Mouse (Mus musculus): Measurements from ENCODE around the gene Tnf. TPM values are rescaled to one million over a fixed set of nuclear protein-coding genes. Genes with fewer than 3 reads are reported as not detected.

Gene Tnf
- polyA plus RNA-seq, 1 experiment from 2014 or later = 0.48 TPM

- no peak for ATAC-seq (ENCODE audit: low read depth)
- peaks cover 49% of the 10 kb centered on the region for H3K27me3 ChIP-seq (ENCODE audit: control insufficient read depth, insufficient read depth, low read depth, low read length)
- no peaks in the 10 kb centered on the region for H3K9me3 ChIP-seq (replicated peaks; ENCODE audit: control insufficient read depth, low read length)
- no peaks in the 10 kb centered on the region for H3K36me3 ChIP-seq (ENCODE audit: control insufficient read depth, insufficient read depth)
- no peak overlapping the region for H3K27ac ChIP-seq (ENCODE audit: low read length)
- H3K4me2 ChIP-seq (ENCODE audit: low read depth, low read length) = no peak overlapping the region
- no peak overlapping the region for H3K9ac ChIP-seq (ENCODE audit: low read depth, low read length)
- 26% methylated on average over 6 of the region's 6 CpGs for WGBS (ENCODE audit: insufficient replicate concordance)
- H3K4me3 ChIP-seq (ENCODE audit: low read depth, low read length) = no peak overlapping the region
- peaks cover 9% of the 10 kb centered on the region for H3K4me1 ChIP-seq (ENCODE audit: control insufficient read depth, low read depth, low read length)
Observed at GRCm38 (mm10) chr17:35197126-35197525, 4.7 kb downstream of the Tnf start.

DNA sequence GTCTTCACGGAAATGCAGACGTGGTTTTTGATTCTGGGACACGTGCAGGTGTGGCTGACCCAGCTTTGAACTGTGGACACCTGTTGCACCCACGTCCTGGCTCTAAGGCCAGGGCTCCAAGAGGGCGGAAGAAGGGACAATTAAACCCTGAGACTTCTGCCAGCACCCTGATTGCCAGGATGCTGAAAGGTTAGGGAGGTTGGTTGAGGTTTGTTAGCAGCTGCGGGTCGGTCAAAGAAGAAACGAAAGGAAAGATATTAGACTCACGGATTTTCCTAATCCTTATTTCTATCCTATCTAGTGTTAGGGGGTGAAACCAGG lies 5.5 kb downstream of the Tnf start:
- Histone ChIP-seq H3K4me2 (ENCODE audit: low read depth, low read length) (peak overlapping the region; percentile 76), H3K9me3 (replicated peaks; ENCODE audit: control insufficient read depth, low read length) (no peaks in the 10 kb centered on the region), H3K36me3 (ENCODE audit: control insufficient read depth, insufficient read depth) (no peaks in the 10 kb centered on the region), H3K27ac (ENCODE audit: low read length) (no peak overlapping the region), H3K9ac (ENCODE audit: low read depth, low read length) (peak overlapping the region; percentile 55; the same call in 1 of the 2 replicates), H3K27me3 (ENCODE audit: control insufficient read depth, insufficient read depth, low read depth, low read length) (peaks cover 41% of the 10 kb centered on the region), H3K4me1 (ENCODE audit: control insufficient read depth, low read depth, low read length) (peaks cover 9% of the 10 kb centered on the region), H3K4me3 (ENCODE audit: low read depth, low read length) (peak overlapping the region; percentile 55)
- 31% methylated on average over 9 of the region's 9 CpGs for WGBS (ENCODE audit: insufficient replicate concordance)
- 0 out of 2 replicates have a peak, but pooled peaks have one; percentile 4 for ATAC-seq (ENCODE audit: low read depth)

DNA sequence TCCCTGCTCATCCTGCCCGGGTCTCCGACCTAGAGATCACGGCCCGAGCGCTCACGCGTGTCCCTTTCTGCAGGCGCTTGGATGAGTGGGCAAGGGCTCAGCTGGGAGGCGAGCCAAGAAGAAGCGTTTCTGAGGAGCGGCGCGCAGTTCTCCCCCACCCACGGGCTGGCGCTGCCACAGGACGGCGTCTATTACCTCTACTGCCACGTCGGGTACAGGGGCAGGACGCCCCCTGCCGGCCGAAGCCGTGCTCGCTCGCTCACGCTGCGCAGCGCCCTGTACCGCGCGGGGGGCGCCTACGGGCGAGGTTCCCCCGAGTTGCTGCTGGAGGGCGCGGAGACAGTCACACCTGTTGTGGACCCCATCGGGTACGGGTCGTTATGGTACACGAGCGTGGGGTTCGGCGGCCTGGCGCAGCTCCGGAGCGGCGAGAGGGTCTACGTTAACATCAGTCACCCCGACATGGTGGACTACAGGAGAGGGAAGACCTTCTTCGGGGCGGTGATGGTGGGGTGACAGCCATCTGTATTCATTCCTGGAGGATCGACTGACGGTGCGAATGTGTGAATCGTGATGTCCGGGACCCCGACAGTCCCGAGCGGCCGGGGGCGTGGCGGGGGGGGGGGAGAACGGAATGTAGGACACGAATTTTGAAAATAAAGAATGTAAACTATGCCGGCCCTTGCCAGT lies 6.0 kb downstream of the Tnf start:
- H3K27me3 ChIP-seq (ENCODE audit: control insufficient read depth, insufficient read depth, low read depth, low read length) = peaks cover 36% of the 10 kb centered on the region

GRCm38 (mm10) chr17:35194844-35195630 lies 6.8 kb downstream of the Tnf start:
- ATAC-seq (ENCODE audit: low read depth) = peak; percentile 10; the same call in 1 of the 2 replicates
- Histone ChIP-seq H3K9ac (ENCODE audit: low read depth, low read length) (peak overlapping the region; percentile 55), H3K4me1 (ENCODE audit: control insufficient read depth, low read depth, low read length) (peaks cover 11% of the 10 kb centered on the region), H3K27ac (ENCODE audit: low read length) (peak overlapping the region; percentile 24; the same call in 1 of the 2 replicates), H3K4me2 (ENCODE audit: low read depth, low read length) (peak overlapping the region; percentile 76), H3K4me3 (ENCODE audit: low read depth, low read length) (peak overlapping the region; percentile 55), H3K9me3 (replicated peaks; ENCODE audit: control insufficient read depth, low read length) (no peaks in the 10 kb centered on the region), H3K27me3 (ENCODE audit: control insufficient read depth, insufficient read depth, low read depth, low read length) (peaks cover 31% of the 10 kb centered on the region), H3K36me3 (ENCODE audit: control insufficient read depth, insufficient read depth) (no peaks in the 10 kb centered on the region)
- 35% methylated on average over 18 of the region's 19 CpGs for WGBS (ENCODE audit: insufficient replicate concordance)

More for the DNA sequence above, 6.0 kb downstream of the Tnf start:
- peak; percentile 75 for ATAC-seq (ENCODE audit: low read depth)
- Histone ChIP-seq H3K4me3 (ENCODE audit: low read depth, low read length) (peak overlapping the region; percentile 55), H3K27ac (ENCODE audit: low read length) (peak overlapping the region; percentile 24; the same call in 1 of the 2 replicates), H3K9me3 (replicated peaks; ENCODE audit: control insufficient read depth, low read length) (no peaks in the 10 kb centered on the region), H3K36me3 (ENCODE audit: control insufficient read depth, insufficient read depth) (no peaks in the 10 kb centered on the region), H3K4me1 (ENCODE audit: control insufficient read depth, low read depth, low read length) (peaks cover 9% of the 10 kb centered on the region), H3K9ac (ENCODE audit: low read depth, low read length) (peak overlapping the region; percentile 55), H3K4me2 (ENCODE audit: low read depth, low read length) (peak overlapping the region; percentile 76)
- under 1% methylated on average over 66 of the region's 66 CpGs for WGBS (ENCODE audit: insufficient replicate concordance)

DNA sequence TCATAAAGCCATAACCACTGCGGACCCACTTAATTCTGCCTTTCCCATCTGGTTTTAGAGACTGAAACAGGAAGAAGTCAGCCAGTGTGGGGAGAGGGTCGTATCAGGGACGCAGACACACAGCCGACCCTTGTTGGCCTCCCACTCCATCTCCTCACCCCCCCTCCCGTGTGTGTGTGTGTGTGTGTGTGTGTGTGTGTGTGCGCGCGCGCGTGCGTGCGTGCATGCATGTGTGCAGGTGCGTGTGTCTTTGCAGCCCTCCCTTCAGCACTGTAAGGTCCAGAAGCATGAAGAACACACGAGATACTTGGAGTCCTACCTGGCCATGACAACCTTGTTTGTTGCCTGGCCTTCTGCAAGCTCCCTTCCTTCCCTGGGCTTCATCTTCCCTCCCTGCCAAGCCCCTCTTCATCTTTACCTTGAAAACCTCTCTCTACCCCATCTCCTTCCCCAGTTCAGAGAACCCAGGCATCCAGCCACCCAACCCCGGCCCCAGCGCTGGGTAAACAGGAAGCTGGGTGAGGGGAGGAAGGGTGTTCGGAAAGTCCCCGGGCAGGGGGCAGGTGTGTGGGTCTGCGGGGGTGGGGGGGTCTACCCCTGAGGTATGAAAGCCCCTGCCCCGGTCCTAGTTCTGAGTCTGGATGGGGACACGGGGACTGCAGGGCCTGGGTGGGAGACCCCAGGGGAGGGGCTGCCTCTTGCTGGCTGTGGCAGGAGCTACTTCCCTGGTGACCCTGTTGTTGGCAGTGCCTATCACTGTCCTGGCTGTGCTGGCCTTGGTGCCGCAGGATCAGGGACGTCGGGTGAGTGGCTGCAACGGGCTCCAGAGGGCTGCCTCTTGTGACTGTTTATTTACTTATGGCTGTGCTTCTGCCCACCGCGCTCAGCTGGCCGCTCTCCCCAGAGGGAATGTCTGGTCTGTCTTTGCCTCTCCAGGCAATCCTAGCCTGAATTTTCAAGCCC lies 7.6 kb downstream of the Tnf start, which contains the start of gene Ltb:
Gene Ltb, plus strand, starts transcription at position 559 of the 963 bp plus-strand sequence.
- ATAC-seq (ENCODE audit: low read depth) = no peak
- H3K9ac ChIP-seq (ENCODE audit: low read depth, low read length) = peak within 1 kb of the TSS; percentile 55
- peak within 1 kb of the TSS; percentile 76 for H3K4me2 ChIP-seq (ENCODE audit: low read depth, low read length)
- peaks cover 12% of the 10 kb centered on the region for H3K4me1 ChIP-seq (ENCODE audit: control insufficient read depth, low read depth, low read length)
- H3K4me3 ChIP-seq (ENCODE audit: low read depth, low read length) = peak within 1 kb of the TSS; percentile 55
- peak within 1 kb of the TSS; percentile 34 for H3K27ac ChIP-seq (ENCODE audit: low read length)
- H3K27me3 ChIP-seq (ENCODE audit: control insufficient read depth, insufficient read depth, low read depth, low read length) = peaks cover 31% of the 10 kb centered on the region
- no peaks in the 10 kb centered on the region for H3K9me3 ChIP-seq (replicated peaks; ENCODE audit: control insufficient read depth, low read length)
- H3K36me3 ChIP-seq (ENCODE audit: control insufficient read depth, insufficient read depth) = no peaks in the 10 kb centered on the region
- 37% methylated on average over 27 of the region's 28 CpGs for WGBS (ENCODE audit: insufficient replicate concordance)

DNA sequence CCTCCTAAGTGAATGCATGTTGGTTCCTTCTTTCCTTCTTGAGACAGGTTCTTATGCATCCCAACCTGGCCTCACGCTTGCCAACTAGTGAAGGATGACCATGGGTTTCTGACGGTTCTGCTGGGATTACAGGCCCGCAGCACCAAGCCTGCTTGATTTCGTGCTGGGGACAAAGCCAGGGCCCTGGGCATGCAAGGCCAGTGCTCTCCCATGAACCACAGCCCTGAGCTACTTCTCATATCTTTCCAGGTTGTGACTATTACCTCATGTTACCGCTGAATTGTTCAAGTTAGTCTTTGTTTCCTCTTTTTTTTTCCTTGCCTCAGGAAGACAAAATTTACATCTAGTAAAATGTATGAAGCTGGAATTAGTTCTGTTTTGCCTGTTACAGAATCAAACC lies 8.9 kb downstream of the Tnf start:
- H3K27ac ChIP-seq (ENCODE audit: low read length) = peak overlapping the region; percentile 64
- no peak overlapping the region for H3K9ac ChIP-seq (ENCODE audit: low read depth, low read length)
- no peak for ATAC-seq (ENCODE audit: low read depth)
- no peaks in the 10 kb centered on the region for H3K36me3 ChIP-seq (ENCODE audit: control insufficient read depth, insufficient read depth)
- H3K4me2 ChIP-seq (ENCODE audit: low read depth, low read length) = no peak overlapping the region
- WGBS (ENCODE audit: insufficient replicate concordance) = 40% methylated on average over 5 of the region's 5 CpGs
- H3K4me1 ChIP-seq (ENCODE audit: control insufficient read depth, low read depth, low read length) = peaks cover 12% of the 10 kb centered on the region
- no peak overlapping the region for H3K4me3 ChIP-seq (ENCODE audit: low read depth, low read length)
- H3K27me3 ChIP-seq (ENCODE audit: control insufficient read depth, insufficient read depth, low read depth, low read length) = peaks cover 31% of the 10 kb centered on the region
- H3K9me3 ChIP-seq (replicated peaks; ENCODE audit: control insufficient read depth, low read length) = no peaks in the 10 kb centered on the region

DNA sequence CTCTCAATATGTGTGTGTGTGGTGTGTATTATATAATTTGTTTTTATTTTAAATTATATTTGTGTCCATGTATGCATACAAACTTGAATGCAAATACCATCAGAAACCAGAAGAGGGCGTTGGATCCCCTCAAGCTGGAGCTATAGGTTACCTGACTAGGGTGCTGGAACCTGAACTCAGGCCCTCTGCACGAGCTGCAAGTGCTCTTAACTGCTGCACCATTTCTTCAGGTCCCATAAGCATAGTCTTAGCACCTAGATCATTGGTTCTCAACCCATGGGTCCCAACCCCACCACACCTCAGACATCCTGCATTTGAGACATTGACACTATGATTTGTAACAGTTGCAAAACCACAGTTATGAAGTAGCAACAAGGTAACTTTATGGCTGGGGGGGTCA lies 10.1 kb downstream of the Tnf start:
- Histone ChIP-seq H3K9me3 (replicated peaks; ENCODE audit: control insufficient read depth, low read length) (no peaks in the 10 kb centered on the region), H3K4me1 (ENCODE audit: control insufficient read depth, low read depth, low read length) (peaks cover 12% of the 10 kb centered on the region), H3K9ac (ENCODE audit: low read depth, low read length) (no peak overlapping the region), H3K27me3 (ENCODE audit: control insufficient read depth, insufficient read depth, low read depth, low read length) (peaks cover 28% of the 10 kb centered on the region), H3K27ac (ENCODE audit: low read length) (no peak overlapping the region; the same call in 1 of the 2 replicates), H3K4me2 (ENCODE audit: low read depth, low read length) (no peak overlapping the region), H3K4me3 (ENCODE audit: low read depth, low read length) (no peak overlapping the region), H3K36me3 (ENCODE audit: control insufficient read depth, insufficient read depth) (no peaks in the 10 kb centered on the region)
- no peak for ATAC-seq (ENCODE audit: low read depth)
- 38% methylated on average over 2 of the region's 2 CpGs for WGBS (ENCODE audit: insufficient replicate concordance)

- H3K27me3 ChIP-seq (ENCODE audit: control insufficient read depth, insufficient read depth, low read depth, low read length) = peaks cover 12% of the 10 kb centered on the region
- no peaks in the 10 kb centered on the region for H3K36me3 ChIP-seq (ENCODE audit: control insufficient read depth, insufficient read depth)
- peaks cover 14% of the 10 kb centered on the region for H3K4me1 ChIP-seq (ENCODE audit: control insufficient read depth, low read depth, low read length)
- H3K27ac ChIP-seq (ENCODE audit: low read length) = peak overlapping the region; percentile 80
- WGBS (ENCODE audit: insufficient replicate concordance) = 12% methylated on average over 4 of the region's 4 CpGs
- H3K9me3 ChIP-seq (replicated peaks; ENCODE audit: control insufficient read depth, low read length) = no peaks in the 10 kb centered on the region
- no peak overlapping the region for H3K4me2 ChIP-seq (ENCODE audit: low read depth, low read length)
- no peak overlapping the region for H3K4me3 ChIP-seq (ENCODE audit: low read depth, low read length)
- no peak overlapping the region for H3K9ac ChIP-seq (ENCODE audit: low read depth, low read length)
- no peak for ATAC-seq (ENCODE audit: low read depth)
Observed at GRCm38 (mm10) chr17:35190096-35190495, 11.7 kb downstream of the Tnf start.

All from liver, embryonic 16.5 days (tissue).